Mouse (Mus musculus) naive thymus-derived CD4-positive, alpha-beta T cell, adult 2 months (primary cell): Measurements from ENCODE around the gene Gnas.
"Not testable (repeated sequence)": the region's sequence is repeated elsewhere in the genome, so short reads cannot be mapped to it uniquely, and the experiment has no call there.

Experiments used
- DNase-seq: peaks from one replicate; pipeline ENCODE4 v3.0.0-alpha.2; 2011; ENCODE audit warnings: low read depth

Gnas gene

GRCm38 (mm10) chr2:174294457-174294856, 10.3 kb downstream of the Gnas start:
- DNase-seq, result no peak

- peak; percentile 65 for DNase-seq
Measured at GRCm38 (mm10) chr2:174295175-174295899, 11.2 kb downstream of the Gnas start.

- no peak for DNase-seq
Measured at GRCm38 (mm10) chr2:174295900-174296465, 11.9 kb downstream of the Gnas start.

- peak; percentile 57 for DNase-seq
Measured at GRCm38 (mm10) chr2:174297086-174297571, 13.0 kb downstream of the Gnas start.

- DNase-seq, result no peak
Measured at GRCm38 (mm10) chr2:174297851-174298250, 13.7 kb downstream of the Gnas start.

GRCm38 (mm10) chr2:174298471-174298870, 14.4 kb downstream of the Gnas start:
- no peak for DNase-seq

- no peak for DNase-seq
Measured at GRCm38 (mm10) chr2:174299091-174299770, 15.1 kb downstream of the Gnas start.

- DNase-seq, result no peak
Measured at GRCm38 (mm10) chr2:174299771-174300160, 15.6 kb downstream of the Gnas start.

- DNase-seq, result no peak
Measured at GRCm38 (mm10) chr2:174300186-174300585, 16.1 kb downstream of the Gnas start.

GRCm38 (mm10) chr2:174300666-174301065, 16.5 kb downstream of the Gnas start:
- DNase-seq, result no peak

GRCm38 (mm10) chr2:174302526-174302925, 18.4 kb downstream of the Gnas start:
- DNase-seq, result no peak

- no peak for DNase-seq
Measured at GRCm38 (mm10) chr2:174305646-174306045, 21.5 kb downstream of the Gnas start.

GRCm38 (mm10) chr2:174307903-174308302, 23.8 kb downstream of the Gnas start:
- no peak for DNase-seq

- DNase-seq, result peak; percentile 58
Measured at GRCm38 (mm10) chr2:174310913-174311514, 26.9 kb downstream of the Gnas start.

- no peak for DNase-seq
Measured at GRCm38 (mm10) chr2:174311613-174312012, 27.5 kb downstream of the Gnas start.

- peak; percentile 86 for DNase-seq
Measured at GRCm38 (mm10) chr2:174312118-174312647, 28.1 kb downstream of the Gnas start.

- DNase-seq, result no peak
Measured at GRCm38 (mm10) chr2:174312661-174313060, 28.5 kb downstream of the Gnas start.

GRCm38 (mm10) chr2:174315445-174315844, 31.3 kb downstream of the Gnas start:
- DNase-seq, result not testable (repeated sequence)

GRCm38 (mm10) chr2:174316661-174317060, 32.5 kb downstream of the Gnas start:
- DNase-seq, result no peak

GRCm38 (mm10) chr2:174325989-174326388, 41.9 kb downstream of the Gnas start:
- DNase-seq, result no peak

- no peak for DNase-seq
Measured at GRCm38 (mm10) chr2:174326481-174326880, 42.4 kb downstream of the Gnas start.

GRCm38 (mm10) chr2:174327295-174327981, 43.3 kb downstream of the Gnas start:
- peak; percentile 88 for DNase-seq
